Mouse (Mus musculus) MEL (cell line): Measurements from ENCODE around the gene Mtnr1a. TPM values are rescaled to one million over a fixed set of nuclear protein-coding genes. Genes with fewer than 3 reads are reported as not detected.

Source experiments
- DNase-seq: peaks from one replicate; pipeline ENCODE4 v3.0.0; 2011; ENCODE audit warnings: low read depth, low spot score
- H3K27ac ChIP-seq: 2 replicates; pipeline ENCODE4 v1.5.1; 2012; ENCODE audit warnings: low read depth, mild to moderate bottlenecking, control low read depth, low read length, moderate library complexity; ENCODE audit not compliant: control insufficient read depth
- H3K27me3 ChIP-seq, 2 experiments: fragments of 150-350 bp in 1 of 2; sonication (generic) in 1 of 2; 2 replicates each; pipeline ENCODE4 v1.6.1; 2012; ENCODE audit warnings: low read length in 2 of 2, mild to moderate bottlenecking in 2 of 2, improper control_type of control experiment in 1 of 2, moderate library complexity in 1 of 2; ENCODE audit not compliant: insufficient read depth in 2 of 2, control insufficient read depth in 1 of 2
- H3K36me3 ChIP-seq, 2 experiments: 2 replicates each; pipeline ENCODE4 v1.6.1; 2012 to 2014; ENCODE audit warnings: low read length in 2 of 2, improper control_type of control experiment in 1 of 2, inconsistent platforms in 1 of 2, mild to moderate bottlenecking in 1 of 2; ENCODE audit not compliant: insufficient read depth in 2 of 2, control insufficient read depth in 1 of 2
- H3K4me1 ChIP-seq, 2 experiments: fragments of 150-350 bp in 1 of 2; sonication (generic) in 1 of 2; 2 replicates each; pipeline ENCODE4 v1.6.1; 2012; ENCODE audit warnings: low read length in 2 of 2, improper control_type of control experiment in 1 of 2, mild to moderate bottlenecking in 1 of 2; ENCODE audit not compliant: insufficient read depth in 2 of 2, control insufficient read depth in 1 of 2
- H3K4me3 ChIP-seq, 2 experiments: fragments of 150-350 bp in 1 of 2; sonication (generic) in 1 of 2; 2 replicates each; pipeline ENCODE4 v1.5.1; 2012; ENCODE audit warnings: low read depth in 2 of 2, low read length in 2 of 2, mild to moderate bottlenecking in 2 of 2, moderate library complexity in 2 of 2, control low read depth in 1 of 2, improper control_type of control experiment in 1 of 2; ENCODE audit not compliant: control insufficient read depth in 1 of 2, insufficient read depth in 1 of 2
- H3K79me2 ChIP-seq: 2 replicates; pipeline ENCODE4 v1.6.1; 2012; ENCODE audit warnings: mild to moderate bottlenecking, low read length, moderate library complexity; ENCODE audit not compliant: control insufficient read depth, poor library complexity, insufficient read depth
- H3K9ac ChIP-seq: 2 replicates; pipeline ENCODE4 v1.6.1; 2012; ENCODE audit warnings: low read depth, mild to moderate bottlenecking, control low read depth, low read length, moderate library complexity; ENCODE audit not compliant: control insufficient read depth, poor library complexity, severe bottlenecking
- H3K9me3 ChIP-seq: fragments of 150-350 bp; sonication (generic); replicated peaks from 2 replicates; pipeline ENCODE4 v1.6.1; 2012; ENCODE audit warnings: mild to moderate bottlenecking, low read length, improper control_type of control experiment, moderate library complexity; ENCODE audit not compliant: insufficient read depth
- BHLHE40 ChIP-seq: IDR thresholded peaks from 2 replicates; pipeline ENCODE4 v1.6.1; 2012; ENCODE audit warnings: low read depth, mild to moderate bottlenecking, inconsistent platforms, low read length, improper control_type of control experiment, borderline replicate concordance
- CHD1 ChIP-seq: IDR thresholded peaks from 2 replicates; pipeline ENCODE4 v1.6.1; 2012; ENCODE audit warnings: low read depth, mild to moderate bottlenecking, inconsistent platforms, low read length, improper control_type of control experiment
- CHD2 ChIP-seq: IDR thresholded peaks from 2 replicates; pipeline ENCODE4 v1.6.1; 2011; ENCODE audit warnings: low read length, improper control_type of control experiment
- CTCF ChIP-seq, 3 experiments: IDR thresholded peaks in 2 of 3; conservative IDR thresholded peaks in 1 of 3; 2 replicates each; pipeline ENCODE4 v1.5.1; 2011 to 2012; ENCODE audit warnings: low read length in 3 of 3, low read depth in 2 of 3, mild to moderate bottlenecking in 2 of 3, improper control_type of control experiment in 1 of 3, inconsistent platforms in 1 of 3, mixed read lengths in 1 of 3, moderate library complexity in 1 of 3; ENCODE audit not compliant: control insufficient read depth in 1 of 3, insufficient read depth in 1 of 3, poor library complexity in 1 of 3, severe bottlenecking in 1 of 3
- E2F4 ChIP-seq: IDR thresholded peaks from 2 replicates; pipeline ENCODE4 v1.6.1; 2011; ENCODE audit warnings: low read depth, low read length, improper control_type of control experiment, borderline replicate concordance
- ELF1 ChIP-seq: IDR thresholded peaks from 2 replicates; pipeline ENCODE4 v1.6.1; 2014; ENCODE audit warnings: low read depth, mild to moderate bottlenecking, inconsistent platforms, low read length, improper control_type of control experiment, moderate library complexity
- EP300 ChIP-seq, 2 experiments: IDR thresholded peaks; 2 replicates each; pipeline ENCODE4 v1.6.1; 2011; ENCODE audit warnings: improper control_type of control experiment in 2 of 2, low read length in 2 of 2, low read depth in 1 of 2, mild to moderate bottlenecking in 1 of 2
- ETS1 ChIP-seq: IDR thresholded peaks from 2 replicates; pipeline ENCODE4 v1.6.1; 2012; ENCODE audit warnings: low read depth, mild to moderate bottlenecking, inconsistent platforms, low read length, improper control_type of control experiment, moderate library complexity
- GABPA ChIP-seq: IDR thresholded peaks from 2 replicates; pipeline ENCODE4 v1.6.1; 2012; ENCODE audit warnings: low read depth, mild to moderate bottlenecking, inconsistent platforms, low read length, improper control_type of control experiment, moderate library complexity
- GATA1 ChIP-seq: IDR thresholded peaks from 2 replicates; pipeline ENCODE4 v1.6.1; 2011; ENCODE audit warnings: low read depth, low read length, improper control_type of control experiment
- HCFC1 ChIP-seq: IDR thresholded peaks from 2 replicates; pipeline ENCODE4 v1.6.1; 2012; ENCODE audit warnings: low read depth, mild to moderate bottlenecking, inconsistent platforms, low read length, improper control_type of control experiment, moderate library complexity
- JUND ChIP-seq: IDR thresholded peaks from 2 replicates; pipeline ENCODE4 v1.6.1; 2011; ENCODE audit warnings: low read depth, mild to moderate bottlenecking, improper control_type of control experiment, low read length
- KAT2A ChIP-seq: conservative IDR thresholded peaks from 2 replicates; pipeline ENCODE4 v1.6.1; 2012; ENCODE audit warnings: low read depth, low read length, improper control_type of control experiment, inconsistent platforms
- MAX ChIP-seq: IDR thresholded peaks from 2 replicates; pipeline ENCODE4 v1.6.1; 2011; ENCODE audit warnings: low read length, improper control_type of control experiment
- MAZ ChIP-seq: IDR thresholded peaks from 2 replicates; pipeline ENCODE4 v1.6.1; 2012; ENCODE audit warnings: low read depth, mild to moderate bottlenecking, inconsistent platforms, low read length, improper control_type of control experiment
- MEF2A ChIP-seq: IDR thresholded peaks from 2 replicates; pipeline ENCODE4 v1.6.1; 2014; ENCODE audit warnings: low read depth, mild to moderate bottlenecking, inconsistent platforms, low read length, improper control_type of control experiment; ENCODE audit not compliant: poor library complexity, insufficient replicate concordance, severe bottlenecking; ENCODE audit errors: extremely low read depth
- MXI1 ChIP-seq: IDR thresholded peaks from 2 replicates; pipeline ENCODE4 v1.6.1; 2011; ENCODE audit warnings: mild to moderate bottlenecking, low read depth, low read length, improper control_type of control experiment
- MYB ChIP-seq: IDR thresholded peaks from 2 replicates; pipeline ENCODE4 v1.6.1; 2011; ENCODE audit warnings: mild to moderate bottlenecking, low read depth, low read length, improper control_type of control experiment
- MYC ChIP-seq: IDR thresholded peaks from 2 replicates; pipeline ENCODE4 v1.6.1; 2011; ENCODE audit warnings: low read depth, mild to moderate bottlenecking, low read length, improper control_type of control experiment, moderate library complexity
- NELFE ChIP-seq: IDR thresholded peaks from 2 replicates; pipeline ENCODE4 v1.6.1; 2011; ENCODE audit warnings: low read depth, low read length, improper control_type of control experiment
- NRF1 ChIP-seq: IDR thresholded peaks from 2 replicates; pipeline ENCODE4 v1.6.1; 2014; ENCODE audit warnings: low read depth, mild to moderate bottlenecking, inconsistent platforms, low read length, improper control_type of control experiment, moderate library complexity; ENCODE audit not compliant: poor library complexity, insufficient read depth, severe bottlenecking
- POLR2A ChIP-seq, 2 experiments: IDR thresholded peaks; 2 replicates each; pipeline ENCODE4 v1.6.1; 2011 to 2012; ENCODE audit warnings: low read length in 2 of 2, mild to moderate bottlenecking in 2 of 2, control low read depth in 1 of 2, improper control_type of control experiment in 1 of 2, low read depth in 1 of 2, moderate library complexity in 1 of 2; ENCODE audit not compliant: control insufficient read depth in 1 of 2, insufficient read depth in 1 of 2, poor library complexity in 1 of 2
- POLR2AphosphoS2 ChIP-seq: IDR thresholded peaks from 2 replicates; pipeline ENCODE4 v1.6.1; 2011; ENCODE audit warnings: low read length, improper control_type of control experiment
- POLR2AphosphoS5 ChIP-seq: IDR thresholded peaks from 2 replicates; pipeline ENCODE4 v1.6.1; 2012; ENCODE audit warnings: low read depth, borderline replicate concordance, mild to moderate bottlenecking, inconsistent platforms, low read length, moderate library complexity, mixed read lengths
- RAD21 ChIP-seq: IDR thresholded peaks from 2 replicates; pipeline ENCODE4 v1.6.1; 2011; ENCODE audit warnings: mild to moderate bottlenecking, low read depth, low read length, improper control_type of control experiment
- RCOR1 ChIP-seq: IDR thresholded peaks from 2 replicates; pipeline ENCODE4 v1.6.1; 2012; ENCODE audit warnings: low read depth, mild to moderate bottlenecking, inconsistent platforms, low read length, improper control_type of control experiment
- SIN3A ChIP-seq: IDR thresholded peaks from 2 replicates; pipeline ENCODE4 v1.6.1; 2012; ENCODE audit warnings: low read length, improper control_type of control experiment, inconsistent platforms
- SMC3 ChIP-seq: IDR thresholded peaks from 2 replicates; pipeline ENCODE4 v1.6.1; 2011; ENCODE audit warnings: low read depth, low read length, improper control_type of control experiment
- TAL1 ChIP-seq: IDR thresholded peaks from 2 replicates; pipeline ENCODE4 v1.6.1; 2012; ENCODE audit warnings: mild to moderate bottlenecking, inconsistent platforms, low read length, moderate library complexity, mixed read lengths
- TBP ChIP-seq: IDR thresholded peaks from 2 replicates; pipeline ENCODE4 v1.8.0; 2011; ENCODE audit warnings: low read depth, low read length, improper control_type of control experiment
- TCF12 ChIP-seq: IDR thresholded peaks from 2 replicates; pipeline ENCODE4 v1.6.1; 2014; ENCODE audit warnings: low read depth, mild to moderate bottlenecking, inconsistent platforms, low read length, improper control_type of control experiment, moderate library complexity
- USF1 ChIP-seq: IDR thresholded peaks from 2 replicates; pipeline ENCODE4 v1.6.1; 2014; ENCODE audit warnings: low read depth, mild to moderate bottlenecking, inconsistent platforms, low read length, improper control_type of control experiment, moderate library complexity
- USF2 ChIP-seq, 2 experiments: IDR thresholded peaks; 2 replicates each; pipeline ENCODE4 v1.6.1; 2011 to 2012; ENCODE audit warnings: improper control_type of control experiment in 2 of 2, low read length in 2 of 2, borderline replicate concordance in 1 of 2, inconsistent platforms in 1 of 2, low read depth in 1 of 2, mild to moderate bottlenecking in 1 of 2; ENCODE audit not compliant: insufficient read depth in 1 of 2
- ZC3H11A ChIP-seq: IDR thresholded peaks from 2 replicates; pipeline ENCODE4 v1.6.1; 2012; ENCODE audit warnings: low read depth, mild to moderate bottlenecking, inconsistent platforms, low read length, improper control_type of control experiment
- ZKSCAN1 ChIP-seq: IDR thresholded peaks from 2 replicates; pipeline ENCODE4 v1.6.1; 2012; ENCODE audit warnings: low read depth, mild to moderate bottlenecking, inconsistent platforms, low read length, improper control_type of control experiment, moderate library complexity
- ZMIZ1 ChIP-seq: IDR thresholded peaks from 2 replicates; pipeline ENCODE4 v1.6.1; 2012; ENCODE audit warnings: low read depth, mild to moderate bottlenecking, inconsistent platforms, low read length, improper control_type of control experiment, moderate library complexity
- ZNF384 ChIP-seq: IDR thresholded peaks from 2 replicates; pipeline ENCODE4 v1.6.1; 2012; ENCODE audit warnings: low read depth, mild to moderate bottlenecking, inconsistent platforms, low read length, improper control_type of control experiment
- polyA plus RNA-seq, 2 experiments: library from polyadenylated mRNA; stranded (reverse) in 1 of 2; unstranded in 1 of 2; fragments of >175 nt in 1 of 2; fragments of >200 nt in 1 of 2; gene quantifications; 2 replicates each; pipeline versions ENCODE4 v1.2.1 to v1.2.4; 2012; ENCODE audit warnings: low replicate concordance in 2 of 2, low read depth in 1 of 2; ENCODE audit not compliant: insufficient read length in 2 of 2, insufficient read depth in 1 of 2, missing spikeins in 1 of 2
- total RNA-seq: library from RNA; depleted of rRNA; stranded (reverse); fragments of 300-350 nt; gene quantifications from 2 replicates; pipeline ENCODE4 v1.2.3, GENCODE M21; 2012; rRNA removed

Gene Mtnr1a
- not detected in 2 replicates for total RNA-seq
- polyA plus RNA-seq, result under 1 TPM in 1 of 2 experiments, not detected in 1; 0.28 TPM

DNA sequence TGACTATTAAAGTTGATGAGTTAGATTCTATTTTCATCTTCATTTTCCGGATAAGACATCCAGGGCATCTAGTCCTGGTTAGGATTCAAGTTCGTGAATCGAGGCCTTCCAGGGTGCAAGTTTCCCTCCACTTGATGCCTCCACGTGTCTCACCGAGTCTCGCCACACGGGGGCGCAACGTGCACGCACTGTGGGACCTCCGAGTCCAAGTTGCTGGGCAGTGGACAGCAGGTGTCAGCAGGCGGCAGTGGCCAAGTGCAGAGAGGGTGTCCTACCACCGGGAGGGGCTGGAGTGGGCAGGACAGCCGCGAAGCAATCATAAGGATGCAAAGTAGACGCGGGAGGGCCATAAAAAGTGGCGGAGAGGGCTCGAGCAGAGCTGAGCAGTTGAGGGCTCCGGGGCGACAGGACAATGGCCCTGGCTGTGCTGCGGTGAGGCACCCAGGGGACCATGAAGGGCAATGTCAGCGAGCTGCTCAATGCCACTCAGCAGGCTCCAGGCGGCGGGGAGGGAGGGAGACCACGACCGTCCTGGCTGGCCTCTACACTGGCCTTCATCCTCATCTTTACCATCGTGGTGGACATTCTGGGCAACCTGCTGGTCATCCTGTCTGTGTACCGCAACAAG, at the start of gene Mtnr1a:
Gene Mtnr1a (plus strand): TSS at position 379 of the 628 bp plus-strand sequence.
- Histone ChIP-seq H3K4me3 (no peak within 1 kb of the TSS), H3K27ac (no peak within 1 kb of the TSS), H3K9me3 (no peaks in the 10 kb centered on the region), H3K27me3 (no peaks in the 10 kb centered on the region), H3K79me2 (no peaks in the 10 kb centered on the region), H3K36me3 (no peaks in the 10 kb centered on the region), H3K9ac (no peak within 1 kb of the TSS), H3K4me1 (no peaks in the 10 kb centered on the region)
- peak; percentile 55 for DNase-seq
- TF ChIP-seq TBP (no peak), ZNF384 (no peak), MEF2A (no peak), NELFE (no peak), GABPA (no peak), POLR2AphosphoS2 (no peak), POLR2A (IDR thresholded peaks at IDR 0.05; ENCODE audit: control insufficient read depth in 1 of 2, insufficient read depth in 1 of 2, low read depth in 1 of 2, low read length in 2 of 2, poor library complexity in 1 of 2) (no peak), USF1 (0 out of 2 replicates have a peak, but pooled peaks have one; percentile 33), ELF1 (no peak), E2F4 (no peak), ZKSCAN1 (no peak), EP300 (IDR thresholded peaks at IDR 0.05; ENCODE audit: low read depth in 1 of 2, low read length in 2 of 2) (no peak), GATA1 (no peak), CHD1 (no peak), ETS1 (no peak), RCOR1 (no peak), MAX (peak; percentile 79), SMC3 (peak; percentile 77), KAT2A (no peak), MYC (peak; percentile 39; the same call in 1 of the 2 replicates), USF2 (IDR thresholded peaks at IDR 0.05; ENCODE audit: borderline replicate concordance in 1 of 2, insufficient read depth in 1 of 2, low read depth in 1 of 2, low read length in 2 of 2) (no peak), MAZ (no peak), TCF12 (no peak), RAD21 (peak; percentile 70), NRF1 (no peak), HCFC1 (no peak), BHLHE40 (no peak), JUND (no peak), TAL1 (no peak), ZMIZ1 (no peak), ZC3H11A (peak; percentile 60), MYB (no peak), POLR2AphosphoS5 (no peak), CHD2 (no peak), MXI1 (no peak), SIN3A (no peak), CTCF (IDR thresholded peaks at IDR 0.05 in 2 of 3, conservative IDR thresholded peaks at IDR 0.05 in 1 of 3; ENCODE audit: control insufficient read depth in 1 of 3, insufficient read depth in 1 of 3, low read depth in 2 of 3, low read length in 3 of 3, poor library complexity in 1 of 3, severe bottlenecking in 1 of 3) (peak; percentile 49 to 83 (median 83))
